ENCODE assay signal across 12 mouse cellular contexts in the genomic region with DNA sequence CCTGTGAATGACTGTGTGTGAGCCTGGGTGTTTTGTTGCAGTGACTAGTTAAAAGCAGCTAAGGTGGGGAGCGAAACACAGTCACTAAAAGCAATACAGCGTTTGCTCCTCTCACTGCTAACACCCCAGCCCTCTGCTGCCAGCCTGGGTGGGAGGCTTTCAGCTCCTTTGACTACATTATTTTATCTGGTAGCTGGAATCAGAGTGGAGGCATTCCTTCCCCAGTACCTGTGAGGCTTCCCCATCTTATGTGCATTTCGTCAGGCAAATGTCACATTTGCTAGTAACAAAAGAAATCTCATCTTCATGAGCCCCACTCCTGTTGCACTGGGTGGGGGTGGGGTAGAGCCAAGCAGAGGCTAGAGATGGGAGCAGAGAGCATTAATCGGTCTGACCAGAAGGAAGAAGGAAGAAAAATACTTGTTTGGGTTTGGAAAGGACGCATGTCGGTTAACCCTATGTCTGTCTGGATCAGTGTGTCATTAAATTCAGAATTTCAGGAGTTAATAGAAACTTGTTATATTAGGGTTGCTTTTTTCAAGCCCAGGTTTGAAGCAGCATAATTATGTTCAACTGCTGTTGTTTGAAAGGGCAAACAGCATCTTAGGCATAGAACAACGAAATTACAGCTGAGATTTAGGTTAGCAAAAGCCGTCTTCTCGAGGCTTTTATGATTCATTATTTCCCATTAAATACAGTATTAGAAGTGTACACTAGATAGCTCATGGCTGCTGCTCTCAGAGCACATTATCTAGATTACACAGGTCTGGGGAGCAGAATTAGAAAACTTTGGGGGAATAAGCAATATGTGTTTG.
DNase-seq lines count a peak whose midpoint lies in the region; ATAC-seq lines count a peak whose summit lies in the region.
"Had no signal": no experiment of that assay in that cellular context is flagged by ENCODE, and none has a peak within 500 bp of the region (broad histone marks: within the 10 kb centered on the region; RNA-seq: fewer than 3 reads in every experiment).

No protein-coding gene starts in this region.

- peak overlapping the region; percentile 8; the same call in 1 of the 2 replicates for H3K4me2 ChIP-seq in heart, embryonic 11.5 days
- H3K4me2 ChIP-seq in hindbrain, embryonic 16.5 days (ENCODE audit: low read length), result peak overlapping the region; percentile 1; the same call in 1 of the 2 replicates
- H3K4me2 ChIP-seq in neural tube, embryonic 11.5 days (ENCODE audit: low read depth), result peak overlapping the region; percentile 29

- peak overlapping the region; percentile 15; the same call in 1 of the 2 replicates for H3K27ac ChIP-seq in heart, embryonic 11.5 days (ENCODE audit: low read depth, low read length)
- H3K27ac ChIP-seq in hindbrain, embryonic 16.5 days (ENCODE audit: low read depth, low read length), result peak overlapping the region; percentile 79
- peak overlapping the region; percentile 89 for H3K27ac ChIP-seq in neural tube, embryonic 11.5 days (ENCODE audit: low read depth, low read length)

- H3K4me1 ChIP-seq in heart, embryonic 11.5 days (ENCODE audit: control insufficient read depth, insufficient read depth, low read length), result peaks cover 15% of the 10 kb centered on the region
- H3K4me1 ChIP-seq in hindbrain, embryonic 16.5 days (ENCODE audit: control insufficient read depth, insufficient read depth, low read depth, low read length), result peaks cover 17% of the 10 kb centered on the region
- H3K4me1 ChIP-seq in neural tube, embryonic 11.5 days (ENCODE audit: control insufficient read depth, insufficient read depth, low read length), result peaks cover 65% of the 10 kb centered on the region

- H3K27me3 ChIP-seq in heart, embryonic 11.5 days (ENCODE audit: control insufficient read depth, insufficient read depth, low read length), result no peaks in the 10 kb centered on the region
- no peaks in the 10 kb centered on the region for H3K27me3 ChIP-seq in hindbrain, embryonic 16.5 days (replicated peaks; ENCODE audit: control insufficient read depth, insufficient read depth, low read length)
- H3K27me3 ChIP-seq in neural tube, embryonic 11.5 days (ENCODE audit: control insufficient read depth, insufficient read depth, low read length), result no peaks in the 10 kb centered on the region
- H3K27me3 ChIP-seq: CH12.LX had no signal

- H3K4me3 ChIP-seq in heart, embryonic 11.5 days (ENCODE audit: low read depth, low read length), result no peak overlapping the region
- no peak overlapping the region for H3K4me3 ChIP-seq in hindbrain, embryonic 16.5 days (ENCODE audit: low read length)
- no peak overlapping the region for H3K4me3 ChIP-seq in neural tube, embryonic 11.5 days (ENCODE audit: low read depth, low read length)
- H3K4me3 ChIP-seq: myocyte had no signal

- 35% methylated on average over 9 of the region's 9 CpGs for WGBS in heart, embryonic 11.5 days (ENCODE audit: insufficient replicate concordance)
- WGBS in hindbrain, embryonic 16.5 days, result 37% methylated on average over 9 of the region's 9 CpGs
- WGBS in neural tube, embryonic 11.5 days, result 17% methylated on average over 9 of the region's 9 CpGs

- no peaks in the 10 kb centered on the region for H3K9me3 ChIP-seq in heart, embryonic 11.5 days (replicated peaks; ENCODE audit: control insufficient read depth, low read length)
- H3K9me3 ChIP-seq in hindbrain, embryonic 16.5 days (ENCODE audit: control insufficient read depth, low read length), result no peaks in the 10 kb centered on the region
- H3K9me3 ChIP-seq in neural tube, embryonic 11.5 days (ENCODE audit: control insufficient read depth, low read length), result no peaks in the 10 kb centered on the region

- H3K9ac ChIP-seq in heart, embryonic 11.5 days (ENCODE audit: low read depth, low read length), result 0 out of 2 replicates have a peak overlapping the region, but pooled peaks have one; percentile 39
- peak overlapping the region; percentile 52 for H3K9ac ChIP-seq in hindbrain, embryonic 16.5 days (ENCODE audit: low read depth, low read length)
- H3K9ac ChIP-seq in neural tube, embryonic 11.5 days (ENCODE audit: low read length), result peak overlapping the region; percentile 30; the same call in 1 of the 2 replicates

- intact Hi-C loops in left cerebral cortex, postnatal 25 days (cut with DNase I), result loop anchor here (5.0 kb wide), 2 partner anchors 123 to 268 kb away; a partner anchor contains a TSS

- no peak for DNase-seq in heart, postnatal 4 days
- DNase-seq in embryo, embryonic 10.5 days (ENCODE audit: low spot score), result peak; percentile 54
- DNase-seq in neural tube, embryonic 11.5 days (ENCODE audit: low spot score), result peak; percentile 46
- DNase-seq in left cerebral cortex, postnatal 25 days (ENCODE audit: low spot score in 2 of 2), result no peak
- DNase-seq in heart, adult 8-10 months (ENCODE audit: low spot score), result no peak
- DNase-seq in adrenal gland, postnatal 10 days, result no peak
- DNase-seq: kidney, adult 8-10 months had no signal

- H3K36me3 ChIP-seq in heart, embryonic 11.5 days (ENCODE audit: control insufficient read depth, insufficient read depth, low read length), result no peaks in the 10 kb centered on the region
- no peaks in the 10 kb centered on the region for H3K36me3 ChIP-seq in hindbrain, embryonic 16.5 days (ENCODE audit: control insufficient read depth, insufficient read depth, low read length)
- H3K36me3 ChIP-seq in neural tube, embryonic 11.5 days (ENCODE audit: control insufficient read depth, insufficient read depth, low read length), result no peaks in the 10 kb centered on the region

- no peak for ATAC-seq in heart, embryonic 11.5 days (replicated peaks; ENCODE audit: insufficient number of reproducible peaks, low FRiP score, low TSS enrichment)
- ATAC-seq in hindbrain, embryonic 16.5 days, result peak; percentile 38
- no peak for ATAC-seq in neural tube, embryonic 11.5 days (ENCODE audit: insufficient read depth, low FRiP score, low TSS enrichment)
- ATAC-seq: activated CD4-positive, CD25-positive, alpha-beta regulatory T cell, adult 4 months had no signal

Comparison
In these comparisons a context has a peak if more than half of its experiments do, and no peak if none do; other contexts are left out.
1. H3K27ac ChIP-seq: peak in every context shown above with its lines; median percentile 89 in neural tube, embryonic 11.5 days; 79 in hindbrain, embryonic 16.5 days; 15 in heart, embryonic 11.5 days.
2. DNase-seq: peak in embryo, embryonic 10.5 days (single experiment) and neural tube, embryonic 11.5 days (single experiment); none in heart, postnatal 4 days (single experiment), left cerebral cortex, postnatal 25 days (0 of 2), heart, adult 8-10 months (single experiment) and adrenal gland, postnatal 10 days (single experiment).
3. Peak in every context shown above with its lines, with median percentiles within 50 percentile points of each other: H3K4me2 ChIP-seq and H3K9ac ChIP-seq.